1 mouse cellular context compared by ENCODE assay signal in the genomic region with DNA sequence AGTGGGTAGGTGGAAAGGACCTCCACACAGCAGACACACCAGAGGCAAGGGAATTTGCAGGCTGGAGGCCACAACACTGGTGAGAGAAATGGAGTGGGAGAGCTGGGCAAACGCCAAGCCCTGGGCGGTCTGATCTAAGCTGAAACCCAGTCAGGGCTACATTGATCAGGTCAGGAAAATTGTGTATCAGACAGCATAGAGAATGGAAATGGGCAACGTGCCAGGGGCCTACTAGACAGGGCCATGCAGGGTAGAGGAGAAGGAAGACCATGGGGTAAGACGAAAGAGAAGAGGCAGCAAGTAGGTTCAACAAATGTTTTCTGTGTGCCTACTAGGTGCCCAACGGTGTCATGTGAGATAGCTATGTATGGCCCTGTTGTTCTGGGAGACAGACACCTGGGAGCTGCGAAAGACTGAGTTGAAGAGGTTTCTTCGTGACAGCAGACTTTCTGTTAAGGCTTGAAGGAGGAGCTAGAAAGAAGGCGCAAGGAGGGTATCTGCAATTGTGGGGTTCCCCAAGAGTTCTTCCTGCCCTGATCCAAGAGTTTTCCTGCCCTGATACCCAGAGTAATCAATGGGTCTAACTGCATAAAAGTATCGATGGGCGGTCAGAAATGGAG.
A peak's percentile ranks its signal among the peaks of the same experiment; 100 is the strongest.
TF ChIP-seq lines count a peak whose summit lies in the region.

No protein-coding gene starts in this region.

TF ChIP-seq in MEL, 35 proteins besides CTCF, POLR2A, EP300 and RAD21 (continued from another document):
- TF ChIP-seq UBTF (IDR thresholded peaks at IDR 0.05; ENCODE audit: borderline replicate concordance, insufficient read depth, low read depth, low read length) (no peak), POLR2AphosphoS2 (IDR thresholded peaks at IDR 0.05; ENCODE audit: low read length) (no peak), ZC3H11A (IDR thresholded peaks at IDR 0.05; ENCODE audit: low read depth, low read length) (peak; percentile 39), KAT2A (conservative IDR thresholded peaks at IDR 0.05; ENCODE audit: low read depth, low read length) (no peak)
